Mouse (Mus musculus) CH12.LX (cell line): ENCODE data around the gene Ncbp1. TPM values are rescaled to one million over a fixed set of nuclear protein-coding genes. Genes with fewer than 3 reads are reported as not detected.

ENCODE experiments used
- DNase-seq: peaks from one replicate; pipeline ENCODE4 v3.0.0-alpha.2; 2013; ENCODE audit errors: extremely low read depth
- H3K27ac ChIP-seq: 2 replicates; pipeline ENCODE4 v1.5.1; 2012; ENCODE audit warnings: low read depth, mild to moderate bottlenecking, control low read depth, moderate library complexity; ENCODE audit not compliant: insufficient read depth
- H3K27me3 ChIP-seq: replicated peaks from 2 replicates; pipeline ENCODE3; 2012; ENCODE audit warnings: inconsistent platforms
- H3K36me3 ChIP-seq, 2 experiments: replicated peaks in 1 of 2; 2 replicates each; pipeline versions ENCODE3 to v1.6.1; 2012; ENCODE audit warnings: inconsistent platforms in 1 of 2, low read length in 1 of 2, mild to moderate bottlenecking in 1 of 2, mixed read lengths in 1 of 2, moderate library complexity in 1 of 2; ENCODE audit not compliant: control insufficient read depth in 1 of 2, insufficient read depth in 1 of 2
- H3K4me1 ChIP-seq, 2 experiments: 2 replicates each; pipeline ENCODE4 v1.6.1; 2012; ENCODE audit warnings: inconsistent platforms in 1 of 2, moderate library complexity in 1 of 2; ENCODE audit not compliant: insufficient read depth in 2 of 2, control insufficient read depth in 1 of 2
- H3K4me2 ChIP-seq: 2 replicates; pipeline ENCODE4 v1.6.1; 2012; ENCODE audit warnings: low read depth, mild to moderate bottlenecking, control low read depth; ENCODE audit not compliant: poor library complexity, insufficient read depth, severe bottlenecking
- H3K4me3 ChIP-seq, 3 experiments: fragments of 150-350 bp in 1 of 3; sonication (generic) in 1 of 3; replicated peaks in 1 of 3; 2 replicates each; pipeline versions ENCODE3 to v1.5.1; 2011 to 2012; ENCODE audit warnings: low read depth in 2 of 3, low read length in 2 of 3, mild to moderate bottlenecking in 2 of 3, moderate library complexity in 2 of 3, control low read depth in 1 of 3, improper control_type of control experiment in 1 of 3, inconsistent platforms in 1 of 3, mixed read lengths in 1 of 3; ENCODE audit not compliant: poor library complexity in 1 of 3
- H3K79me2 ChIP-seq: replicated peaks from 2 replicates; pipeline ENCODE4 v1.6.1; 2012; ENCODE audit warnings: mild to moderate bottlenecking, moderate library complexity; ENCODE audit not compliant: control insufficient read depth, poor library complexity, insufficient read depth, severe bottlenecking; ENCODE audit errors: extremely low read depth
- H3K9ac ChIP-seq: 2 replicates; pipeline ENCODE4 v1.6.1; 2012; ENCODE audit warnings: low read depth, mild to moderate bottlenecking, control low read depth, moderate library complexity; ENCODE audit not compliant: insufficient read depth
- H3K9me3 ChIP-seq: replicated peaks from 2 replicates; pipeline ENCODE3; 2012; ENCODE audit warnings: low read length, inconsistent platforms, mixed read lengths
- CHD1 ChIP-seq: IDR thresholded peaks from 2 replicates; pipeline ENCODE4 v1.6.1; 2012; ENCODE audit warnings: low read depth, low read length, improper control_type of control experiment, inconsistent platforms
- HCFC1 ChIP-seq: IDR thresholded peaks from 2 replicates; pipeline ENCODE4 v1.6.1; 2012; ENCODE audit warnings: low read depth, mild to moderate bottlenecking, inconsistent platforms, low read length, improper control_type of control experiment
- IRF4 ChIP-seq: IDR thresholded peaks from 2 replicates; pipeline ENCODE4 v1.6.1; 2014; ENCODE audit warnings: low read depth, mild to moderate bottlenecking, inconsistent platforms, low read length, improper control_type of control experiment
- JUN ChIP-seq: IDR thresholded peaks from 2 replicates; pipeline ENCODE4 v1.6.1; 2011; ENCODE audit warnings: low read depth, mild to moderate bottlenecking, low read length, improper control_type of control experiment, moderate library complexity; ENCODE audit not compliant: insufficient read depth
- JUND ChIP-seq: conservative IDR thresholded peaks from 2 replicates; pipeline ENCODE4 v1.6.1; 2011; ENCODE audit warnings: low read depth, low read length, improper control_type of control experiment
- MAFK ChIP-seq: IDR thresholded peaks from 2 replicates; pipeline ENCODE4 v1.6.1; 2011; ENCODE audit warnings: low read length, improper control_type of control experiment; ENCODE audit not compliant: insufficient replicate concordance
- MAX ChIP-seq: IDR thresholded peaks from 2 replicates; pipeline ENCODE4 v1.6.1; 2011; ENCODE audit warnings: low read length, improper control_type of control experiment
- MAZ ChIP-seq: IDR thresholded peaks from 2 replicates; pipeline ENCODE4 v1.6.1; 2012; ENCODE audit warnings: low read depth, mild to moderate bottlenecking, inconsistent platforms, low read length, improper control_type of control experiment, moderate library complexity
- MEF2A ChIP-seq: IDR thresholded peaks from 2 replicates; pipeline ENCODE4 v1.6.1; 2014; ENCODE audit warnings: low read depth, mild to moderate bottlenecking, inconsistent platforms, low read length, improper control_type of control experiment, borderline replicate concordance
- MXI1 ChIP-seq: IDR thresholded peaks from 2 replicates; pipeline ENCODE4 v1.6.1; 2011; ENCODE audit warnings: mild to moderate bottlenecking, low read depth, low read length, improper control_type of control experiment
- MYC ChIP-seq: IDR thresholded peaks from 2 replicates; pipeline ENCODE4 v1.6.1; 2011; ENCODE audit warnings: low read depth, mild to moderate bottlenecking, improper control_type of control experiment, low read length
- NELFE ChIP-seq: IDR thresholded peaks from 2 replicates; pipeline ENCODE4 v1.6.1; 2011; ENCODE audit warnings: low read depth, low read length, improper control_type of control experiment
- NRF1 ChIP-seq: IDR thresholded peaks from 2 replicates; pipeline ENCODE4 v1.6.1; 2014; ENCODE audit warnings: low read depth, mild to moderate bottlenecking, inconsistent platforms, low read length, improper control_type of control experiment, moderate library complexity
- PAX5 ChIP-seq: IDR thresholded peaks from 2 replicates; pipeline ENCODE4 v1.6.1; 2012; ENCODE audit warnings: low read length, inconsistent platforms, mixed read lengths
- POLR2A ChIP-seq: IDR thresholded peaks from 2 replicates; pipeline ENCODE4 v1.6.1; 2011; ENCODE audit warnings: low read depth, mild to moderate bottlenecking, improper control_type of control experiment, low read length
- SMC3 ChIP-seq: IDR thresholded peaks from 2 replicates; pipeline ENCODE4 v1.6.1; 2011; ENCODE audit warnings: low read depth, low read length, improper control_type of control experiment
- TBP ChIP-seq: conservative IDR thresholded peaks from 2 replicates; pipeline ENCODE4 v1.6.1; 2011; ENCODE audit warnings: low read depth, low read length, improper control_type of control experiment
- TCF12 ChIP-seq: IDR thresholded peaks from 2 replicates; pipeline ENCODE4 v1.6.1; 2014; ENCODE audit warnings: low read depth, mild to moderate bottlenecking, inconsistent platforms, low read length, improper control_type of control experiment
- ZC3H11A ChIP-seq: IDR thresholded peaks from 2 replicates; pipeline ENCODE4 v1.6.1; 2012; ENCODE audit warnings: low read depth, mild to moderate bottlenecking, inconsistent platforms, low read length, improper control_type of control experiment
- dilution Hi-C: fragments of 300-500 bp; cut with MboI; formaldehyde crosslinking; loops from 2 replicates; pipeline ENCODE4 v1.14.3; 2020; ENCODE audit warnings: low sequenced_read_pairs; ENCODE audit not compliant: extremely low pct_unique_long_range_greater_than_20kb, extremely low pct_ligation_motif_present
- in situ Hi-C: fragments of 300-500 bp; cut with MboI; formaldehyde crosslinking; loops from 3 replicates; pipeline ENCODE4 v1.14.3; 2019; ENCODE audit warnings: low sequenced_read_pairs, low pct_ligation_motif_present, low pct_unique_long_range_greater_than_20kb, mixed read lengths
- polyA plus RNA-seq: library from polyadenylated mRNA; unstranded; fragments of >175 nt; gene quantifications from 2 replicates; pipeline ENCODE4 v1.2.1, GENCODE M21; 2012; ENCODE audit warnings: low read depth; ENCODE audit not compliant: insufficient read length
- total RNA-seq, 2 experiments: library from RNA; depleted of rRNA; stranded (reverse); fragments of 300-350 nt in 1 of 2; fragments of >200 nt in 1 of 2; gene quantifications; 2 replicates each; pipeline ENCODE4 v1.2.3; 2012 to 2014

Gene Ncbp1
- total and polyA plus RNA-seq, 3 experiments: 64.7 to 121 (median 88.2) TPM

GRCm38 (mm10) chr4:46181168-46181567, 42.8 kb downstream of the Ncbp1 start:
- in situ Hi-C loops: no loop called here

GRCm38 (mm10) chr4:46182181-46182580, 43.8 kb downstream of the Ncbp1 start:
- Histone ChIP-seq H3K79me2 (no peaks in the 10 kb centered on the region), H3K9me3 (no peaks in the 10 kb centered on the region), H3K9ac (no peak overlapping the region), H3K36me3 (peaks cover 52 to 91% of the 10 kb centered on the region in 2 experiments), H3K4me3 (no peak overlapping the region), H3K4me2 (no peak overlapping the region), H3K27ac (no peak overlapping the region), H3K27me3 (no peaks in the 10 kb centered on the region), H3K4me1 (peaks cover 0 to 4% of the 10 kb centered on the region in 2 experiments; a peak in 1 of 4 replicates)
- TF ChIP-seq NRF1 (no peak), JUN (no peak), MAFK (no peak), MYC (no peak), CHD1 (no peak), ZC3H11A (no peak), SMC3 (no peak), TBP (no peak), JUND (no peak), MEF2A (no peak), NELFE (no peak), TCF12 (no peak), MAX (no peak), MAZ (no peak), POLR2A (no peak), HCFC1 (no peak)
- dilution Hi-C loops: no loop called here
- DNase-seq: no peak
- in situ Hi-C loops: no loop called here

More at GRCm38 (mm10) chr4:46181168-46181567, 42.8 kb downstream of the Ncbp1 start:
- no peak overlapping the region for H3K9ac ChIP-seq
- no peaks in the 10 kb centered on the region for H3K4me1 ChIP-seq
- no peaks in the 10 kb centered on the region for H3K27me3 ChIP-seq
- dilution Hi-C loops: no loop called here
- no peaks in the 10 kb centered on the region for H3K79me2 ChIP-seq
- H3K27ac ChIP-seq: no peak overlapping the region
- H3K36me3 ChIP-seq: peaks cover 58 to 96% of the 10 kb centered on the region in 2 experiments
- TF ChIP-seq PAX5 (no peak), IRF4 (no peak), MXI1 (no peak), NRF1 (no peak)
- no peak for DNase-seq
- no peaks in the 10 kb centered on the region for H3K9me3 ChIP-seq
- H3K4me2 ChIP-seq: no peak overlapping the region
- no peak overlapping the region for H3K4me3 ChIP-seq
